Mouse (Mus musculus): ENCODE data around the gene Ccnyl1. TPM values are rescaled to one million over a fixed set of nuclear protein-coding genes. Genes with fewer than 3 reads are reported as not detected.

The Ccnyl1 gene
- polyA plus RNA-seq, 1 experiment: 39.5 TPM

- DNase-seq (ENCODE audit: low read depth): no peak
- TF ChIP-seq CTCF (IDR thresholded peaks at IDR 0.05; ENCODE audit: borderline replicate concordance, extremely low read depth, insufficient read depth, insufficient read length): no peak
- no peak for TF ChIP-seq POLR2A (IDR thresholded peaks at IDR 0.05; ENCODE audit: borderline replicate concordance, extremely low read depth, insufficient read depth, insufficient read length, poor library complexity, severe bottlenecking)
Measured at GRCm38 (mm10) chr1:64744616-64745015, 54.4 kb downstream of the Ccnyl1 start.

- DNase-seq (ENCODE audit: low read depth): no peak
- no peak for TF ChIP-seq CTCF (IDR thresholded peaks at IDR 0.05; ENCODE audit: borderline replicate concordance, extremely low read depth, insufficient read depth, insufficient read length)
- TF ChIP-seq POLR2A (IDR thresholded peaks at IDR 0.05; ENCODE audit: borderline replicate concordance, extremely low read depth, insufficient read depth, insufficient read length, poor library complexity, severe bottlenecking): no peak
Measured at GRCm38 (mm10) chr1:64753109-64753508, 62.9 kb downstream of the Ccnyl1 start.

- no peak for DNase-seq (ENCODE audit: low read depth)
- TF ChIP-seq CTCF (IDR thresholded peaks at IDR 0.05; ENCODE audit: borderline replicate concordance, extremely low read depth, insufficient read depth, insufficient read length) (no peak), POLR2A (IDR thresholded peaks at IDR 0.05; ENCODE audit: borderline replicate concordance, extremely low read depth, insufficient read depth, insufficient read length, poor library complexity, severe bottlenecking) (no peak)
Measured at GRCm38 (mm10) chr1:64753668-64754067, 63.4 kb downstream of the Ccnyl1 start.

GRCm38 (mm10) chr1:64754658-64755057, 64.4 kb downstream of the Ccnyl1 start:
- no peak for TF ChIP-seq POLR2A (IDR thresholded peaks at IDR 0.05; ENCODE audit: borderline replicate concordance, extremely low read depth, insufficient read depth, insufficient read length, poor library complexity, severe bottlenecking)
- TF ChIP-seq CTCF (IDR thresholded peaks at IDR 0.05; ENCODE audit: borderline replicate concordance, extremely low read depth, insufficient read depth, insufficient read length): no peak
- DNase-seq (ENCODE audit: low read depth): no peak

GRCm38 (mm10) chr1:64755971-64756639, 65.8 kb downstream of the Ccnyl1 start:
- no peak for TF ChIP-seq CTCF (IDR thresholded peaks at IDR 0.05; ENCODE audit: borderline replicate concordance, extremely low read depth, insufficient read depth, insufficient read length)
- TF ChIP-seq POLR2A (IDR thresholded peaks at IDR 0.05; ENCODE audit: borderline replicate concordance, extremely low read depth, insufficient read depth, insufficient read length, poor library complexity, severe bottlenecking): no peak
- no peak for DNase-seq (ENCODE audit: low read depth)

GRCm38 (mm10) chr1:64756640-64757030, 66.4 kb downstream of the Ccnyl1 start:
- TF ChIP-seq CTCF (IDR thresholded peaks at IDR 0.05; ENCODE audit: borderline replicate concordance, extremely low read depth, insufficient read depth, insufficient read length) (no peak), POLR2A (IDR thresholded peaks at IDR 0.05; ENCODE audit: borderline replicate concordance, extremely low read depth, insufficient read depth, insufficient read length, poor library complexity, severe bottlenecking) (no peak)
- DNase-seq (ENCODE audit: low read depth): no peak

- TF ChIP-seq CTCF (IDR thresholded peaks at IDR 0.05; ENCODE audit: borderline replicate concordance, extremely low read depth, insufficient read depth, insufficient read length) (no peak), POLR2A (IDR thresholded peaks at IDR 0.05; ENCODE audit: borderline replicate concordance, extremely low read depth, insufficient read depth, insufficient read length, poor library complexity, severe bottlenecking) (no peak)
- DNase-seq (ENCODE audit: low read depth): peak; percentile 6
Measured at GRCm38 (mm10) chr1:64757254-64757653, 67.0 kb downstream of the Ccnyl1 start.

GRCm38 (mm10) chr1:64757766-64758165, 67.5 kb downstream of the Ccnyl1 start:
- TF ChIP-seq CTCF (IDR thresholded peaks at IDR 0.05; ENCODE audit: borderline replicate concordance, extremely low read depth, insufficient read depth, insufficient read length): no peak
- TF ChIP-seq POLR2A (IDR thresholded peaks at IDR 0.05; ENCODE audit: borderline replicate concordance, extremely low read depth, insufficient read depth, insufficient read length, poor library complexity, severe bottlenecking): no peak
- DNase-seq (ENCODE audit: low read depth): no peak

- TF ChIP-seq CTCF (IDR thresholded peaks at IDR 0.05; ENCODE audit: borderline replicate concordance, extremely low read depth, insufficient read depth, insufficient read length): no peak
- TF ChIP-seq POLR2A (IDR thresholded peaks at IDR 0.05; ENCODE audit: borderline replicate concordance, extremely low read depth, insufficient read depth, insufficient read length, poor library complexity, severe bottlenecking): no peak
- no peak for DNase-seq (ENCODE audit: low read depth)
Measured at GRCm38 (mm10) chr1:64761646-64762045, 71.4 kb downstream of the Ccnyl1 start.

- no peak for DNase-seq (ENCODE audit: low read depth)
- TF ChIP-seq POLR2A (IDR thresholded peaks at IDR 0.05; ENCODE audit: borderline replicate concordance, extremely low read depth, insufficient read depth, insufficient read length, poor library complexity, severe bottlenecking): no peak
- TF ChIP-seq CTCF (IDR thresholded peaks at IDR 0.05; ENCODE audit: borderline replicate concordance, extremely low read depth, insufficient read depth, insufficient read length): no peak
Measured at GRCm38 (mm10) chr1:64770169-64770568, 79.9 kb downstream of the Ccnyl1 start.

- no peak for DNase-seq (ENCODE audit: low read depth)
- TF ChIP-seq CTCF (IDR thresholded peaks at IDR 0.05; ENCODE audit: borderline replicate concordance, extremely low read depth, insufficient read depth, insufficient read length): no peak
- no peak for TF ChIP-seq POLR2A (IDR thresholded peaks at IDR 0.05; ENCODE audit: borderline replicate concordance, extremely low read depth, insufficient read depth, insufficient read length, poor library complexity, severe bottlenecking)
Measured at GRCm38 (mm10) chr1:64773305-64773704, 83.0 kb downstream of the Ccnyl1 start.

Other genes starting within 250 kb of the Ccnyl1 start
- 21.3 and 33.8 TPM in 2 replicates for gene Creb1, start 157.8 kb upstream of the Ccnyl1 start, polyA plus RNA-seq (2012; rRNA removed)
- gene Mettl21a, start 73.2 kb upstream of the Ccnyl1 start, polyA plus RNA-seq (2012; rRNA removed): 12.6 and 17.4 TPM in 2 replicates
- 1.7 and 1.9 TPM in 2 replicates for gene Fzd5, start 47.3 kb downstream of the Ccnyl1 start, polyA plus RNA-seq (2012; rRNA removed)

All from brain, embryonic 14.5 days (tissue).